Mouse (Mus musculus) lung, postnatal 0 days (tissue): ENCODE data around the gene Babam2.

Source experiments
- CTCF ChIP-seq: IDR thresholded peaks from 2 replicates; pipeline ENCODE4 v1.5.1; 2016; ENCODE audit warnings: antibody characterized with exemption, mild to moderate bottlenecking
- EP300 ChIP-seq: IDR thresholded peaks from 2 replicates; pipeline ENCODE4 v1.6.1; 2016; ENCODE audit warnings: antibody characterized with exemption, mild to moderate bottlenecking, control low read depth

- TF ChIP-seq CTCF (no peak), EP300 (no peak)
Measured at GRCm38 (mm10) chr5:31918566-31918965, 221.1 kb downstream of the Babam2 start.
